Mouse (Mus musculus) T-helper 1 cell (primary cell): ENCODE data around the gene Gen1.

Experiments
- in situ Hi-C: fragments of 300-600 bp; cut with MboI, MseI; formaldehyde crosslinking; loops from one replicate; pipeline ENCODE4 v1.15.1; 2025; ENCODE audit warnings: high pct_unique_total_duplicates

Gene Gen1

DNA sequence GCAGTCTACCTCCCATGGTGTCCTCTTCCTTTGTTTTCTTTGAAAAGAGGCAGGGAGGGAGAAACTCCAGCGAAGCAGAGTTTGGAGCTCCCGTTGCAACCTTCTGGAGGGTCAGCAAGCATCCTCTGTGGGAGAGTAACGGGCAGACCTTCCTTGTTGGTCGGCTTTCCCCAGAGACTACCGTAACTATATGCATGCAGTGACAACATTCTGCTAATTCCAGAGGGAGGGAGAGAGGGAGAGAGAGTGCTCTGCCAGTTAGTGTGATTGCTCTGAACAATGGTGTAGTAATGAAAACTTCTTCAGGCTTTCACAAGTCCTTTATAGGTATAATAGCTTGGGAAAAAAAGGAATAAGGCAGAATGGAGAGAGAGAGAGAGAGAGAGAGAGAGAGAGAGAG is 40.9 kb downstream of the Gen1 start:
- in situ Hi-C loops: no loop called here

DNA sequence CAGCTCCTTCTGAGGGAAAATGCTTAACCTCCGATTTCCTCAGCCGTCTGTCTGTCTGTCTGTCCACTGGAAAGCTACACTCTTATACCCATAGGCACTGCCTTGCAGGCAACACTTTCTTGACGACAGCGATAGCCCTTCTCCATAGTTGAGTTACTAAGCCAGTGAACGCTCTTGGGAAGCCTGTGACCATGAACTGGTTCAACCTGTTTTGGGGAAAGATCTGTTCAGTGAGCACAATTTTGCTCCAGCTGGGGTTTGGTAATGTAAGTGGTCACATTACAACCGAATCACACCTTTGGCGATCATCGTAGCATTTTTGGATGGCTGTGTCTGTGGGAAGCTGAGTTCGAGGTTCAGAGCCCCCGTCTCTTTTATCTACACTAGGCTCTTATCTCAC is 42.5 kb downstream of the Gen1 start:
- in situ Hi-C loops: no loop called here

DNA sequence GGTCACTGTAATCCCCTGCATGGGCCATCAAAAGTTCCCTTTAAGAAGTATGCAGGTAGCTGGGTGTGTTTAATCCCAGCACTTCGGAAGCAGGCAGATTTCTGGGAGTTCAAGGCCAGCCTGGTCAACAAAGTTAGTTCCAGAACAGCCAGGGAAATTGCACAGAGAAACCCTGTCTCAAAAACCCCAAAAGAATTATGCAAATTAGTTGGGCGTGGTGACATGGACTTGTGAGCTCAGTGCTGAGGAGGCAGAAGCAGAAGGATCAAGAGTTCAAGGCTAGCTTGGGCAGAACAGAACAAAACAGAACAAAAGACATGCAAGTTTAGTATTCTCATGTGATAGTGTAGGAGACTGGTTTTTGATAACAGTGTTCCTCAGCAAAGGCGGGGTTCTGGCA is 43.0 kb downstream of the Gen1 start:
- in situ Hi-C loops: no loop called here

DNA sequence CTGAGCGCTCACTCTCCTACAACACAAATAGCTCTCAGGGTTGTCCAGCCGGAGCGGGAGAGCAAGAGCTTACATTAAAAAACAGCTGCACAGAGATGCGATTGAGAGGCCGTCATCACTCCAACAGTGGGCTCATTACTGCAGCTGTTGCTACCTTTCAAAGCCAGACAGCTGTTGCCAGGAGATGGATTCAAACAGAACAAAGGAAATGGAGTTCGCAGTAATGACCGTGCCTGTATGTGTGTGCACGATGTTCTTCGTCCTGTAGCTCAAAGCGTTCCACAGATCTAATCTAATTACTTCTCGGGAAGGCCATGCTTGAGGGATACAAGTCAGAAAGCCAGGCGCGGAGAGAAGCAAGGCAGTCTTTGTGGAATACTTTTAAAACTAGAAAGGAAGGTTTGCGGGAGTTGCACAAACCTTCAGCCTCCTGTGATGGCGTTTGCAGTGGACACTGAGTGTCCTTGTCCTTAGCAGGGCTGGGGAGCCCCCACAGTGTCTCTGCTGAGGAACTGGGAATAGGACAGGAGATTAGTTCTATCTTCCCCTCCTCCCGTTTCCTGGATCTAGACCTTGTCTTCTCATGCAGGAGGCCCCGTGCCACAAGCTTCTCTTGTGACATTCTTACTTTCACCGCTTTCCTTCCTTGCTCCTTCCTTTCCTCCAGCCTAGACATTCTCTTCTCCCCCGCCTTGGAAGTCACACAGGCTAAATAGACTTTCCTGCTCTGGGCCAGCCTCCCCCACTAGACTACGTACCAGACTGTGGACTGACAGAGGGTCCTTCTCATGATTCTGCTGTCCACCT is 43.9 kb downstream of the Gen1 start:
- in situ Hi-C loops: no loop called here

DNA sequence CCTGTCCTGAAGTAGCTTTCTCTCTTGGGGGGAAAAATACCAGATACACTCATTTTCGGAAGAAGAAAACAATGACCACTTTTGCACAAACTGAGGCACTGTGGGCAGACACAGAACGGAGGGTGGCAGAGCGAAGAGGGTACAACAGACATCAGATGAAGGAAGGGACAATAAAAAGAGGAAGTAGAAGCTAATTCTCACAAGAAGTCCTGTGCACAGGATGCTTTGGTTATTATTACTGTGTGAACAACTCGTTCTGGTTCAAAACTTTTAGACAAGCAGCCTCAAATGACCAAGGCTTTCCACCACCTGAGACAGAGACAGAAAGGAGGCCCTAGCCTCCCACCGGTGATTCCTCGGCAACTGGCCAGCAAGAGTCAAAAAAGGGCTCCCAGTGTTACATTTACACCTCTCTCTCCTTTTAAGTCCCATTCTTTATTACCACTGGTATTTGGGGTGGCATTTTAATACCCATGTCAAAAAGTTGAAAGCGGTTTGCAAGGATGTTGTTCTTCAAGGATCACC is 47.8 kb downstream of the Gen1 start:
- in situ Hi-C loops: no loop called here

DNA sequence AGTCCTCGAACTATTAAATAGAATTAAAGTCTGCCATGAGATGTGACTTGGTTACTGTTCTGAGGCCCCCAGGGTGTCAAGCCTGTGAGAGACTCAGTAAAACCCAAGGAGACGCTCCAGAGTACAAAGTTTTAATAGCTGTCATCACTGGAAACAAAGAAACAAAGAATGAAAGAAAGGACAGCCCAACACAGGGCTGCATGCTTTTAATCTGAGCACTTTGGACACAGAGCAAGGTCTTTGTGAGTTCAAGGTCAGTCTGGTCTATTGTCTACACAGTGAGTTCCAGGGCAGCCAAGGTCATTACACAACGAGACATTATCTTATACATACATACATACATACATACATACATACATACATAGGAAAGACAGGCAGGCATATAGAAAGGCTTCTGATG is 49.1 kb downstream of the Gen1 start:
- in situ Hi-C loops: no loop called here

DNA sequence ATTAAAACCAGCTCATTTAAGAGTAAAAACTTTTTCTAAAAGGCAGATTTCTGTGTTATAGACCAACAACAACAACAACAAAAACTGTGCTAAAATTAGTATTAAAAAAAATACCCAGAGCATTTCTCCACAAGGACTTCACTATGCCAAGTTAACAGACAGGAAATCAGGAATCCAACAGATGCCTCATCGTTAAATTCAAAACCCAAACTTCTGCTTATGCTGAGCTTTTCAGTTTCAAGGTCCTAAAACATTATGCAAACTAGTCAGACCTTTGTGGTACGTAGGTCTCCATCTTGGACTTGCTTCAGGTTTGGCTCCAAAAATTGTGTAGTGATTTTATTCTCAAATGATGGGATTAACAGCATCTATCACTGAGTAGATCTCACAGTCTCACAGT is 50.0 kb downstream of the Gen1 start:
- in situ Hi-C loops: no loop called here

DNA sequence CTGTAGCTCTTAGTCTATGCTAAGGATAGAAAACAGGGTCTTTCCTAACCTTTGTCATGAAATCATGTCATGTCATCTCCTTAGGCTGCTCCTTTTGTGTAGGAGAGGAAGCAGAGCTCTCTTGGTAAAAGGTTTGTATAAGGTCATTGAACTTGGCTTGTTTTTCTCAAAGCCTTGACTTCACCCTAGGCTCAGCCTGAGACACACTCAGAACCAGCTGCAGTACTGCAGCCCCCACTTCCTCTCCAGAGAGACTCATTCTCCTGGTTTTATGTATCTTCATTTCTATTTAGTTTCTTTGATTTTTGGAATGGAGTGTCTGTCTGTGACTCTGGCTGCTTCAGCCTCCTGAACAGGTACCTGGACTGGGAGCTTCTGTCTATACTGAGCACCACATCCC is 50.8 kb downstream of the Gen1 start:
- in situ Hi-C loops: no loop called here

DNA sequence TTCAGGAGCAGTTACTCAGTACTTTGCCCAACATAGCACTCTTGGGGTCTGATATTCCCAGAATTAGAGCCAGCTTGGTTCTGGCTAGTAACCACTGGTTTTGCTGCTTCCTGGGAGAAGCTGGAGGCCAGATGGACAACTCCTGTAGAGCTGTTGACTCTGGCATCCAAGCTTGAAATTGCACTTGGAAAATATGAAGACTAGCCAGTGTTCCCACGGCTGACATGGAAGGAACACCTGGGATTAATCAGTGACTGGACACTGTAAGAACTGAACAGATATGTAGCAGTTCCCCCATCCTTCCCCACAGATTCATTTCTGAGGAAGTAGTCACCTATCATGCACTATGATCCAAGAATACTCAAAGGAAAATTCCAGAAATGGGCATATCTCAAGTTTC is 52.7 kb downstream of the Gen1 start:
- in situ Hi-C loops: no loop called here

DNA sequence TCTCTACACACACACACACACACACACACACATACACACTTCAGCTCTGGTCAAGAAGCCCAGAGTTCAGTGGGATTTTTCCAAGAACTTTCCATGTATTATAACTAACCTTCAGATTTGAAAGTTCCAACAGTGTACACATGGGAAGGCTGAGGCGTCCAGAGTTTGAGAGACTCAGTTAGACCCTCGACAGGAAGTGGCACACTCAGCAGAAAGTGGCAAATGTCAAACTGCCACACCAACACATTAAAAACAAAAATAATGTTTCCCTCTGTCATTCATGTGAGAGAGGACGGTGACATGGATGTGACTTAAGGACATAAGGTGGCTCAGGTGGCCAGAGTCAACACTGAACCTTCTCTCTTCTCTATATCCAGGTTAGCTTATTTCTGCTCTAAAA is 55.2 kb downstream of the Gen1 start:
- in situ Hi-C loops: no loop called here

DNA sequence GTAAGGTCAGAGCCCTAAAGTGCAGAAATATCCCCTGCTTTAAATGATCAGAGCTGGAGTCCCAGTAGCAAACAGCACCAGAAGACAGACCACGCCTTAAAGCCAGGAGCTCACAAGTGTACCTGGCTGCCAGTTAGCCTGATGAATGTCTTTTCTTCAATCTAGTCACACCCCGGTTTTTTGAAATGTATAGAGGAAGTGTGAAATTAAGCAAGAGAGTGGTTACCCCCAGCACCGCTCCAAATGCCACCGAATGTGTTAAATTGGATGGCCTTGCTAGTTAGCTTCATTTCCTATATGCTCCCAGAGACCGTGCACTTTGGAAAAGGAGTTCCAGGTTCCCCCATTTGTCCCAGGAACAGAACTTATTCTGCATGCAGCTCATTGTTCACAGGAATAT is 56.0 kb downstream of the Gen1 start:
- in situ Hi-C loops: no loop called here

DNA sequence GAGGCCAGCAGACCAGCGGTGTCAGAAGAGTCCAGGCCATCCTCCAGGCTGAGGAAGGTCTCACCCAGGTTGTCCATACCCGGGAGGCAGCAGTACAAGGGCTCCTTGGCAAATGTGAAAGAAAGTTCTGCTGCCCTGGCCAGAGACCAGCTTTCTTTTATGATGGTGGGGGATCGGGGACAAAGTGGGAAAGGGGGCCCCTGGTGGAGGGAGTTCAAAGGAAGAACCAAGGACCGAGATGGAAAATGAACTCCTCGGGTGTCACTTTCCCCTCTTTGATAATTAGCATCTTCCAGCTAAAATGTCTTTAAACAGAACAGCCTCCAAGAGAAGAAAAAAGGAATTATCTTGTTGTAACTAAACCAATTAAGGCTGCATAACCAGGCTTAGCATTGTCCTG is 56.7 kb downstream of the Gen1 start, which contains the start of gene Msgn1:
Gene Msgn1 (minus strand): TSS at position 101 of the 400 bp plus-strand sequence.
- in situ Hi-C loops: no loop called here

DNA sequence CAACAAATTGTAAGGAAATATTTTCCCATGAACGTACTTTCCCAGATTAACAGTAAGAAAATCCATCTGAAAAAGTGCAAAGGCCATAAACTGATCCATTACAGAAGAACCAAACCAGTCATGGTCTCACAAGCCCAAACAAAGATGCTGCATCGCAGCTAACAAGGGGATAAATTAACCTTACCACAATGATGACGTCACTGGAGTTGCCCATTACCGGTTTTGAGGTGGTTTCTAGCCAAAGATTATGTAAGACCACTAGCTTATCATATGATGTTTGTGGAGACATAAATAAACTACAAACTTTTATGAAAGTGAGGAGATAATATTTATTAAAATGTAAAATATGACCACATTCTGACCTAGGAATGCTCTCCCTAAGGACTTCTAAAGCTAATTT is 59.3 kb downstream of the Gen1 start:
- in situ Hi-C loops: no loop called here

DNA sequence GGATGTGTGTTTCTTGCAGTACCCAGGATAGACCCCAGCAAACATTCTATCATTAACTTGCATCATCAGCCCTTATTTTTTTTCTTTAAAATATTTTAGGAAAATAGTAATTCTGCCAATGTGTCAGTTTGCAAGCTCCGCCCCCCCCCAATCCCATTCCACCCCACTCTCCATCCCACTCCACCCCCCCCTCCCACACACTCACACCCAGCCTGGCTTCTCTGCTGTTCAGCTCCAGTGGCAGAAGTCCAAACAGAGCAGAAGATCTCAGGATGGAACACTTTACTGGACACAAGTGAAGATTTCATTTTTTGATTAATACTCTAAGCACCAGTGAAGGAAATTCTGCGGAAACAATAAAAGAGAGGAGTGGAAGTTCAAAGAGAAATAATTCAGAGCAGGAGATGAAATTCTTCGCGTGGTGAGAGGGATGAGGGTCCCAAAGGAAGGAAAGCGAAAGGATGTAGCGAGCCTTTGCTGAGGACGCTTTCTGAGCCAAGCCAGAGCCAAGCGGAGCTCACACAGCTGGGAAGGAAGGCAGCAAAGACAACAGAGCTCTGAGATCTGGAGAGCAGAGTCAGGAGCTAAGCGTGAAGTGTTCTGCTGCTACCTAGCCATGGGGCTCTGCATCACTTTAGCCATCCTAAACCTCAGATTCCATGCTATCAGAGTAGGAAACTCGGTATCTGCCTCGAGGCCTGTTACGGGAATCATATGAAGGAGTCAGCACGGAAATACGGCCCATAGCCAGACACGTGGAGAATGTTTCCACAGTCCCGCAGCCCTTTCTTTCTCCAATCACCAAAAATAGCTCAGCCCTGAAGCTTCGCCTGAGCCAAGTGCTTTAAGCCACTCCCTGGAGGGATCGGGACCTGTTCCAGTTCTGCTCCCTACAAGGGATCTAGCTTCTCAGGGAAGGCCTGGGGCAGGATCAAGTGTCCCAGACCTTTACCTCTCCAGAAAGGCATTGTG is 61.6 kb downstream of the Gen1 start:
- in situ Hi-C loops: no loop called here

DNA sequence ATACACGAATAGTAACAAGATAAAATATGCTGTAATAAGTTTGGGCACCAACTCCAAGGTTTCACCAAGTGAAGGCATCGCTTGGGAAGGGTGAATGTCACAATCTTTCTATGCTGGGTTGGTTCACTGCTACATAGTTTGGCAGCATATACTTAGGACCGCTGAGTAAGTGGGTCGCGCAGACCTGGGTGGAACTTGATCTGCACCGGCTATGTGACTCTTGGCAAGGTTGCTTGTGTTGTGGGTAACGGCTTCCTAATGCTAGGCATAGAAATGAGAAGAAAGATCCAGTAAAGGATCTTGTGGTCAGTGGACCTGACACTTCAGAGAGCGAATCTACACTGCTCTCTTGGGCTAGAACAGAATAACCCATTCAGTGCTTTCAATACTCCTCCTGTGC is 63.1 kb downstream of the Gen1 start:
- in situ Hi-C loops: no loop called here

DNA sequence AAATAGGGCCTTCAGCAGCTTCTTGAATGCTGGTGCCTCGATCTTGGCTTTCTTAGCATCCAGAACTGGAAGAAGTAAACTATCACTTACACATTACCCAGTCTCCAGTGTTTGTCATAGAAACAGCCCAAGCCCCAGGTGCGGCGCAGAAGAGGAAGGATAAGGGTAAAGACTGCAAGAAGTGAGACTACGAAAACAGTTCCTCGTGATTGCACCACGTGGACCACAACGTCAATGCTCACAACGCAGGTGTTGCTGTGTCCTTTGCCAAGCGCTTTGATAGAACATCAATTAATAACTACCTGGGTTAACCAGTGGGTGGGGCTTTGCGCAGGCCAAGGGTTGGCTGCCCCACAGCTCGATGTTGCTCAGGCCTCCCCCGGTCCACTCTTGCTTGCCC is 64.9 kb downstream of the Gen1 start:
- in situ Hi-C loops: no loop called here

DNA sequence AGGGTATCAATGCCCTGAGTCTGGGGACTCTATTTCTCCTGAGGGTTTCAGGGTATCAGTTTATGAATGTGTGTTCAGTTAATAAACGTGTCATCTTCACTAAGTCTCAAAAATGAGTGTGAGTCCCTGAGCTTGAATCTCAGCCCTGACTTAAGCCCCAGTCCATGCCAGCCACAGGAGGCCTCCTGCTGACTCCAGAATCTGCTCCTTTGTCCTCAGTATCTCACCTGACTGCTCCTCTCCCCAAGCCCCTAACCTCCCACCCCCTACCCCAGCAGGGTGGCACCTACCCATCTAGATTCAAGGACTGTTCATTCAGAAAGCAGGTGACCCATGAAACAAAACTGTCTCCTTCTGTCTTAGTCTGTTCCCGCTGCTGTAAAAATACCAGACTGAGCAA is 67.0 kb downstream of the Gen1 start:
- in situ Hi-C loops: loop anchor here (5.0 kb wide), 1 partner anchor 64 kb away; no protein-coding TSS in a partner anchor

DNA sequence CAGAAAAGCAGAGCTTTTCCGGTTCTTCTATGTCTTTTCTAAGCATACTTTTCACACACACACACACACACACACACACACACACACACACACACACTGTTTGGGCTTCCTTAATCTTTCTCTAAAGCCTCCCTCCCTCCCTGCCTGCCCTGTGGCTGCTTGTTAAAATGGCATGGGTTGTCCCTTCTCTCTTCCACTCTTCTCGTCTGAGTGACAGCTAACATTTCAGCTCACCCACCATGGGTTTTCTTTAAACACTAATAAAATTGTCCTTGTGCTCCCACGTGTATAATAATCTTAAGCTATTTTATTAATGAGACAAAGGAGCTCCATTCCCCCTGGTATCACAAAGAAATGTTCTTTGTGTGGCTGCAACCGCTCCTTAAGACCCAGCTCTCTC is 67.6 kb downstream of the Gen1 start:
- in situ Hi-C loops: loop anchor here (5.0 kb wide), 1 partner anchor 64 kb away; no protein-coding TSS in a partner anchor

DNA sequence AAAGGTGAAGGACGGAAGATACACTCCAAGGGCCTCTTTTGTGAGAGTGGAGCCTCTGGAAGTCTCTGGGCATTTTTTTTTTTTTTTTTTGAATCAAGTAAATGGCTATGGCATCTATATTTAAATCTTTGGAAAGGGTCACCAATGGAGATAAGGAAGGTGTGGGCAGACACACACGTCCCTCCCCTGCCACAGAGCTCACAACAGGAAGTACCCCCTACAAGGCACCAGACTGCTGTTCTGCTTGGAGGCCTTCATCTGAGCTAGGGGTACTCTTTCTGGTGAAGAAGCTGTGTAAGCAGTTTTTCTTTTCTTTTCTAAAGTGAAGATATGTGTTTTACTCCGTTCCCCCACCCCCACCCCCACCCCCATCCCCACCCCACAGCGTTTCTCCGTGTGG is 68.8 kb downstream of the Gen1 start:
- in situ Hi-C loops: loop anchor here (5.0 kb wide), 1 partner anchor 65 kb away; no protein-coding TSS in a partner anchor

DNA sequence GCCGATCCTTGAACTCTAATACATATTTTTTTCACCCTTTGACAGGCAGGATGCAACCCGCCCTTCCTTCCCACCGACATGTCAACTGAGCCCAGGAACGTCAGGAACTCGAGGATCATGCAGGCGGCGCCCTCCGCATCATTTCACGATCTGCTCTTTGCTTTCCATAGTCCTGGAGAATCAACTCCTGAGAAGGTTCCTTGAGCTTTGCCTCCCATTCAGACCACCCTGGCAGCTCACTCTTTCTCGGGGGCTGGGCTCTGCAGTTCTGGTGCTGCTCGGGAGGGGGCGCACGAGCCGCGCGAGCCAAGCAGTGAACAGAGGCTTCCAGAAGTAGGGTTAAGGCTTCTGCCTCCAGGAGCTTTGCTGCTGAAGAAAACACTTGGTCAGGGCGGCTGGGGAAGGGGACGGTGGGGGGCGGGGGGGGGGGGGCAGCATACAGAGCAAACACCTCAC is 69.4 kb downstream of the Gen1 start:
- in situ Hi-C loops: loop anchor here (5.0 kb wide), 1 partner anchor 66 kb away; no protein-coding TSS in a partner anchor

DNA sequence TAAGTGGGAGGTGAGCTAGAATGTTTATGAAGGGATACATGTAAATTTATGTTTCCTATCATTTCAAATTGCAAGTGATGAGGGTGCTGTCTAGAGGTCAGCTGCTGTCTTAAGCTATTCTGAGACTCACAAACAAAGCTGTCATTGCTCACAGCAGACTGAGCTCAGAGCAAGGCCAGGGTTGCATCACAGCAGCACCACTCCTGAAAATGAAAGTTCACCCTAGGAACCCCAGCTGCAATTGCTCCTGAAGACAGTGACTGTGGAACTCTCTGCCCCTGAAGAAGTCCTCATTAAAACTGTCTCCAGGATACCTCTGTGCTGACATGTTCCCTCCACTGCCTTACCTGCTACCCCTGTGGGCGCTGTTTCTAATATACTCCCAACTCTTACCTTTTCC is 70.6 kb downstream of the Gen1 start:
- in situ Hi-C loops: loop anchor here (5.0 kb wide), 1 partner anchor 67 kb away; no protein-coding TSS in a partner anchor
